Mouse (Mus musculus) embryonic facial prominence, embryonic 12.5 days (tissue): ENCODE results near the gene Xrcc5. TPM values are rescaled to one million over a fixed set of nuclear protein-coding genes. Genes with fewer than 3 reads are reported as not detected.

Source experiments
- ATAC-seq: fragments of 200-750 bp; cut with Nextera tagmentation; 2 replicates; pipeline ENCODE4 v1.8.0; 2017; ENCODE audit not compliant: insufficient number of reproducible peaks, insufficient read depth, low FRiP score, low TSS enrichment
- H3K27ac ChIP-seq: fragments of 300-500 bp; sonication (generic); 2 replicates; pipeline ENCODE4 v1.5.1; 2016; ENCODE audit warnings: mild to moderate bottlenecking
- H3K27me3 ChIP-seq: fragments of 300-500 bp; sonication (generic); 2 replicates; pipeline ENCODE4 v1.6.1; 2016; ENCODE audit warnings: mild to moderate bottlenecking, moderate library complexity
- H3K36me3 ChIP-seq: fragments of 300-500 bp; sonication (generic); 2 replicates; pipeline ENCODE4 v1.6.1; 2016; ENCODE audit warnings: mild to moderate bottlenecking
- H3K4me1 ChIP-seq: fragments of 300-500 bp; sonication (generic); 2 replicates; pipeline ENCODE4 v1.6.1; 2016
- H3K4me2 ChIP-seq: fragments of 300-500 bp; sonication (generic); replicated peaks from 2 replicates; pipeline ENCODE4 v1.6.1; 2016; ENCODE audit warnings: mild to moderate bottlenecking, moderate library complexity
- H3K4me3 ChIP-seq: fragments of 300-500 bp; sonication (generic); 2 replicates; pipeline ENCODE4 v1.5.1; 2016; ENCODE audit warnings: mild to moderate bottlenecking
- H3K9ac ChIP-seq: fragments of 300-500 bp; sonication (generic); 2 replicates; pipeline ENCODE4 v1.6.1; 2016; ENCODE audit warnings: mild to moderate bottlenecking, moderate library complexity
- H3K9me3 ChIP-seq: fragments of 300-500 bp; sonication (generic); 2 replicates; pipeline ENCODE4 v1.6.1; 2016; ENCODE audit warnings: mild to moderate bottlenecking, moderate library complexity
- WGBS: fragments of 180-500 bp; shearing (Covaris S2); methylation state at CpG from one replicate; pipeline ENCODE4 v1.1.7; 2016; 5-methylcytosine and 5-hydroxymethylcytosine counted together
- polyA plus RNA-seq: library from polyadenylated mRNA; unstranded; fragments of >200 nt; fragmentation: Nextera tagmentation; extraction: Ambion mirVana; gene quantifications from 2 replicates; pipeline ENCODE4 v1.2.1, GENCODE M21; 2016

Gene Xrcc5
- polyA plus RNA-seq, 1 experiment from 2014 or later: 60.2 TPM

DNA sequence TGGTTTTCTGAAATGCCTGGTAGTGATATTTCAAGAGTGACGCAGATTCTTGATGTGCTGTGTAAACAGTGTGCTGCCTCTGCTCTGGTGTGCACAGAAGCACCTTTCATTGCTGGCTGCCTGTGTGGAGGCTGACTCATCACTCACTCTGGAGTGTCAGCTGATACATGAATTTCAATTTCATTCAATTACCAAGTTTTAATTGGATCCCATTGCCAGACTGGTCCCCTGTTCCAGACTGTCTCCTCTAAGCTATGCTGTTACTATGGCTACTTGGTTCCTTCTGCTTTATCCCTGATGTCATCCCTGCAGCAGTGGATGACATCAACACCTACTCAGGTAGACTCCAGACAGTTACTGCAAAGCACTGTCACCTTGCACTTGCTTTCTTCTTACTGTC is 65.3 kb downstream of the Xrcc5 start:
- WGBS: 88% methylated on average over 1 of the region's 1 CpGs

DNA sequence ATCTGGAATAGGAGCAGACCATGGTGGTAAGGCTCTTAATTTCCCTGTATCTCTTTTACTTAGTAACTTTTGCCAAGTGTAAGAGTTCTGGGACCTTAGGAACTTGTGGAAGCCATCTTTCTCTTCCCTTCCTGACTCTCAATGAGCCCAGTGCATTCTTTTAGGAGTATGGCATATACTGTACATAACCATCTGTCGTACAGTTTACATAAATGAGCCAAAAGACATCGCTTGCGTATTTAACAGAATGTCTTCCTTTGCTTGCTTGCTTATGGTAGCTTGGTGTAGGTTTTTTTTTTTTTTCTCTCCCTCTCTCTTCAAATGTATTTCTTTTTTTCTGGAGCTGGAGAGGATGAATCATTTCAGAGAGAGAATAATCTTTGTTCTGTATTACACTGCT is 65.7 kb downstream of the Xrcc5 start:
- Histone ChIP-seq H3K9me3 (no peaks in the 10 kb centered on the region), H3K27ac (no peak overlapping the region), H3K4me2 (no peak overlapping the region), H3K27me3 (no peaks in the 10 kb centered on the region), H3K36me3 (peaks cover 9% of the 10 kb centered on the region; the same call in 1 of the 2 replicates), H3K4me1 (no peaks in the 10 kb centered on the region), H3K9ac (no peak overlapping the region), H3K4me3 (no peak overlapping the region)
- 96% methylated on average over 3 of the region's 3 CpGs for WGBS
- ATAC-seq: no peak

More for the DNA sequence above, 65.3 kb downstream of the Xrcc5 start:
- H3K4me2 ChIP-seq: no peak overlapping the region
- H3K4me1 ChIP-seq: no peaks in the 10 kb centered on the region
- ATAC-seq: no peak
- H3K27ac ChIP-seq: no peak overlapping the region
- H3K9ac ChIP-seq: no peak overlapping the region
- H3K36me3 ChIP-seq: peaks cover 9% of the 10 kb centered on the region; the same call in 1 of the 2 replicates
- no peaks in the 10 kb centered on the region for H3K9me3 ChIP-seq
- H3K27me3 ChIP-seq: no peaks in the 10 kb centered on the region
- H3K4me3 ChIP-seq: no peak overlapping the region

DNA sequence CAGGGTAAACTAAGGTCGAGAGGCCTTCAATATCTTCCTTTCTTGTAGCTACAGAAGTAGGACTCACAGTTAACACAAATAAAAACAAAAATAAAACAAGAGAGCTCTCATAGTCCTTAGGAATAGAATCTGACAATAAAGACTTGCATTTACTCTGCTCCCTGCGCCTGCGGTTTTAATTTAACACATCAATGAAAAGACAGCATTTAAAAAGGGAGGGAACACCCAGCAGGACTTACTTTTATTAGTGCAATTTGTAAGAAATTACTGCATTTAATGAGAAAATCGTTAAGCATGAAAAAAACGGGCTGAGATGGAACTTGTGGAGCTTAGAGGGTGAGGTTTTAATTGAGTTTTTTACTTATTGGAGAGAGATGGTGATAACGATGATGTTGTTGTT is 66.4 kb downstream of the Xrcc5 start:
- ATAC-seq: no peak
- WGBS: 79% methylated on average over 6 of the region's 6 CpGs
- H3K9ac ChIP-seq: no peak overlapping the region
- no peak overlapping the region for H3K4me3 ChIP-seq
- peaks cover 9% of the 10 kb centered on the region; the same call in 1 of the 2 replicates for H3K36me3 ChIP-seq
- H3K4me2 ChIP-seq: no peak overlapping the region
- no peak overlapping the region for H3K27ac ChIP-seq
- no peaks in the 10 kb centered on the region for H3K27me3 ChIP-seq
- no peaks in the 10 kb centered on the region for H3K4me1 ChIP-seq
- H3K9me3 ChIP-seq: no peaks in the 10 kb centered on the region

DNA sequence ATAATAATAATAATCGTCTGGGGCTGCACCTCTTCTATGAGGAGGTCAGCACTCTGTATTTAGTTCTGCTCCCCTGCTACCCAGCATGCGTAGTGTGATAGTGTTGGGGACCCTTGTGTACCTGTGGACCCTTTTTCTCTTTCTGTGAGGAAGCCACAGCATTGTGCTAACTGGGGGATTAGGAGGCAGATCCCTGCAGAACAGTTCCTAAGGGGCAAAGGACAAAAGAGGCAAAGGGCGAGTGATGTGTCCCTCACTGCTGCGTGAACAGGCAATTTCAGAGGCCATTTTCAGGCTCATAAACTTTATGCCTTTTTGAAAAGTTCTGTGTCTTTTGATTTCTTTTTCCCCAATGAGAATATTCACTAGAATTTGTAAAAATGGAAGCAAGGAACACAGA is 66.8 kb downstream of the Xrcc5 start:
- Histone ChIP-seq H3K36me3 (peaks cover 9% of the 10 kb centered on the region; the same call in 1 of the 2 replicates), H3K4me3 (no peak overlapping the region), H3K27me3 (no peaks in the 10 kb centered on the region), H3K9ac (no peak overlapping the region), H3K4me2 (no peak overlapping the region), H3K27ac (no peak overlapping the region), H3K9me3 (no peaks in the 10 kb centered on the region), H3K4me1 (no peaks in the 10 kb centered on the region)
- ATAC-seq: no peak
- 78% methylated on average over 4 of the region's 4 CpGs for WGBS

DNA sequence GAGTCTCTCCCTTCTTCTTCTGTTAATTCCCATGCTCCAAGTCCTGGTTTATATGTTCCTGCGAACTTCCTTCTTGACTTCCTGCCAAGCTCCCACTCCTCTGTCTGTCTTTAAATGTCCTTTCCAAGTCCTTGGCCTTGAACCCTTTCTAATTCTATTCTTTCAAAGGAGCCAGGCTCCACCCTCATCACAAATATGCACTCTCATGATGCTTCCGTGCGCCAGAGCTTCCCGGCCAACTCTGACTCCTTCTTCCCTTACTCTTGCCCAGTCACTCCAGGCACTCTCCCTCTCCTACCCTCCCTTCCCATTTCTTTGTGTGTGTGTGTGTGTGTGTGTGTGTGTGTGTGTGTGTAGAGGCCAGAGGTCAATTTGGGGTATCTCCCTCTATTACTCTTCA is 70.9 kb downstream of the Xrcc5 start:
- H3K4me1 ChIP-seq: no peaks in the 10 kb centered on the region
- 93% methylated on average over 4 of the region's 4 CpGs for WGBS
- H3K27ac ChIP-seq: no peak overlapping the region
- H3K27me3 ChIP-seq: no peaks in the 10 kb centered on the region
- H3K9me3 ChIP-seq: no peaks in the 10 kb centered on the region
- no peak overlapping the region for H3K4me2 ChIP-seq
- no peak overlapping the region for H3K9ac ChIP-seq
- no peak for ATAC-seq
- H3K36me3 ChIP-seq: 0 out of 2 replicates have a peak, but pooled peaks cover 8% of the 10 kb centered on the region
- no peak overlapping the region for H3K4me3 ChIP-seq

DNA sequence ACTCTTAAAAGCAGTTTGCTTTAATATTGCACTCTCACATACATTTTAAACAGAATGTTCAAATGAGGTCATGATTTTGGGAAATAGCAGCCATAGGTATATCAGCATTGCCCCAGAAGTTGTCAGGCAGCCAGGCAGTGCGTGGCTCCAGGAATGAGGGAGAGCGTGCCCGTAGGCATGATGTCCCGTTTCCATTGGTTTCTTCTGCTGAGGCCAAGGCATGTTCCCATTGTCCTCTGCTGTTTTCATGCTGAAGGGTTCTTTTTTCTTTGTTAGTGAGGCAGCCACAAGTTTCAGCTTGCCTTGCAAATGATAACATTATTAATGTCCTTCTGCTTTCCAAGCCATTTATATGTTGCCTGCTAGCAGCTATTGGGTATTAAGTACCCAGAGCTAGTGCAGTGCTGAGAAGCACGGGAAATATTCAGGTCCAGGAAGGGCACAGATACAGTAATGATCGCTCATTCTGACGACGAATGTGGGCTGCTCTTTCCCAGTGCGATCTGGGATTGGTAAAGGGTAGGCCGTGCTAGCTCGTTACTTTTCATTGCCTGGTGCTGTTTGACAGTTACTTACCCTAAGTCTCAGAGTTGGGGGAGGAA is 72.6 kb downstream of the Xrcc5 start:
- peaks cover 15% of the 10 kb centered on the region; the same call in 1 of the 2 replicates for H3K36me3 ChIP-seq
- no peak overlapping the region for H3K4me2 ChIP-seq
- H3K27me3 ChIP-seq: no peaks in the 10 kb centered on the region
- H3K4me3 ChIP-seq: no peak overlapping the region
- no peaks in the 10 kb centered on the region for H3K9me3 ChIP-seq
- no peak overlapping the region for H3K9ac ChIP-seq
- H3K27ac ChIP-seq: no peak overlapping the region
- WGBS: 96% methylated on average over 11 of the region's 11 CpGs
- ATAC-seq: no peak
- H3K4me1 ChIP-seq: no peaks in the 10 kb centered on the region

DNA sequence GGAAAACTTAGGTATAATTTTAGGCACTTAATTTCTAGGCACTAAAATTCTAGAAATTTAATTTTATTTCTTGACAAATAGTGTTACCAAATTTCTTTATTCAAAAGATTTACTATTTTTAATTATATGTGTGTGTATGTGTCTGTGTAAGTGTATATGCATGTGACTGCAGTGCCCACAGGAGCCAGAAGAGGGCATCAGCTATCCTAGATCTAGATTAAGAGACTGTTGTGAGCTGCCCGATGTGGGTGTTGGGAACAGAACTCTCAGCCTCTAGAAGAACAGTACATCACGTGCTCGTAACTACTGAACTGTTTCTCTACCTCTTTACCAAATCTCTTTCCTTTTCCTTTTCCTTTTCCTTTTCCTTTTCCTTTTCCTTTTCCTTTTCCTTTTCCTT is 73.3 kb downstream of the Xrcc5 start:
- no peak overlapping the region for H3K4me2 ChIP-seq
- ATAC-seq: no peak
- 91% methylated on average over 3 of the region's 3 CpGs for WGBS

DNA sequence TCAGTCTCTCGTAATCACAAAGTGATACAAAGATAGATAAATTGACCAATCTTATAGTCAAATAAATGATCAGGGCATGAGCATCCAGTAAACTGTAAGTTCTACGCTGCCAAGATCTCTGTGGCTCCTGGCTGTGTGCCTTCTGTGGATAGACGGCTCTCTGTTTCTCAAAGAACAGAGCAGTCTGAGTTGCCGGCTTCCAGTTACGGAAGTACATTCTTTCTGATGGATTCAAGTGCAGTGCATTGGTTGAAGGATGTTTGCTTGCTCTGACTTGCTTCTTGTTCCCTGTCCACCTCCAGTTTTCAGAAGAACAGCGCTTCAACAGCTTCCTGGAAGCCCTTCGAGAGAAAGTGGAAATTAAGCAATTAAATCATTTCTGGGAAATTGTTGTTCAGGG is 75.8 kb downstream of the Xrcc5 start:
- ATAC-seq: no peak
- no peak overlapping the region for H3K4me3 ChIP-seq
- WGBS: 89% methylated on average over 7 of the region's 7 CpGs
- H3K27ac ChIP-seq: no peak overlapping the region
- H3K36me3 ChIP-seq: peaks cover 15% of the 10 kb centered on the region; the same call in 1 of the 2 replicates
- no peaks in the 10 kb centered on the region for H3K4me1 ChIP-seq
- H3K9ac ChIP-seq: no peak overlapping the region
- H3K4me2 ChIP-seq: no peak overlapping the region
- H3K27me3 ChIP-seq: no peaks in the 10 kb centered on the region
- H3K9me3 ChIP-seq: no peaks in the 10 kb centered on the region

More for the DNA sequence above, 73.3 kb downstream of the Xrcc5 start:
- Histone ChIP-seq H3K9ac (no peak overlapping the region), H3K27ac (no peak overlapping the region), H3K36me3 (peaks cover 15% of the 10 kb centered on the region; the same call in 1 of the 2 replicates), H3K9me3 (no peaks in the 10 kb centered on the region), H3K4me3 (no peak overlapping the region), H3K27me3 (no peaks in the 10 kb centered on the region), H3K4me1 (no peaks in the 10 kb centered on the region)

DNA sequence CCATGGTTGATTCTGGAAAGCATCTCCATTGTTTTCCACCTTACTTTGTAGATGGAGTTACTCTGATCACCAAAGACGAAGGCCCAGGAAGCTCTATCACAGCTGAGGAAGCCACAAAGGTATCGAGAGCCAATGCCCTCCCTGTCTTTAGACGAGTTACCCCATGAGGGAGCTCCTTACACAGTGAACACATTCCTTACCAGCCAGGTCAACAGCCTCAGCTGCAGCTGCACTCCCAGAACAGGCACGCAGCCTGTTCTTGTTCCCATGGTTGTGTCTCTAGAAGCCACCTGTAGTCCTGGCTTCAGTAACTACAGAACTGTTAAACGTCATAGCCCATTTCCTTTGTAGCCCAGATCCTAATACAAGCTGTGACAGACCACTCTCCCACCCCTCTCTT is 76.4 kb downstream of the Xrcc5 start:
- Histone ChIP-seq H3K27me3 (no peaks in the 10 kb centered on the region), H3K4me1 (no peaks in the 10 kb centered on the region), H3K9me3 (no peaks in the 10 kb centered on the region), H3K9ac (no peak overlapping the region), H3K36me3 (peaks cover 15% of the 10 kb centered on the region; the same call in 1 of the 2 replicates), H3K27ac (no peak overlapping the region), H3K4me2 (no peak overlapping the region), H3K4me3 (no peak overlapping the region)
- no peak for ATAC-seq
- WGBS: 74% methylated on average over 5 of the region's 5 CpGs

DNA sequence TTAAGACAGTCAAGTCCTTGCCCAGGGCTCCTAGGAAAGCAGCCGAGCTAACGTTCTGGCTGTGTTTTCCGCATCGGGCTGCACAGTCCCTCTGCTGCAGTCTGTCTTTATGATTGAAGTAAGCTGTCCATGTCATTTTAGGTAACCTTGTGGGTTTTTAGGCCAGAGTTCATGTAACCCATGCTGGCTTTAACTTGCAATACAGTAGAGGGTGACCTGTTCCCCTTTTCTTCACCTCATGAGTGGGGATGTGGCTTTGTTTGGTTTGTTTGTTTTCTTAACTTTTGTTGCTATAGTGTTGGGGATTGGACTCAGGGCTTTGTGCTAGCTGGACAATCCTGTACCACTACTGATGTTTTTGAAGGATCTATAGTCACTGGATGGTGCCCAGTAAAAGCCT is 83.2 kb downstream of the Xrcc5 start:
- Histone ChIP-seq H3K27ac (no peak overlapping the region), H3K9ac (no peak overlapping the region), H3K4me1 (0 out of 2 replicates have a peak, but pooled peaks cover 5% of the 10 kb centered on the region), H3K36me3 (peaks cover 6% of the 10 kb centered on the region; the same call in 1 of the 2 replicates), H3K4me3 (no peak overlapping the region), H3K4me2 (no peak overlapping the region), H3K27me3 (no peaks in the 10 kb centered on the region), H3K9me3 (no peaks in the 10 kb centered on the region)
- 70% methylated on average over 4 of the region's 4 CpGs for WGBS
- ATAC-seq: no peak

DNA sequence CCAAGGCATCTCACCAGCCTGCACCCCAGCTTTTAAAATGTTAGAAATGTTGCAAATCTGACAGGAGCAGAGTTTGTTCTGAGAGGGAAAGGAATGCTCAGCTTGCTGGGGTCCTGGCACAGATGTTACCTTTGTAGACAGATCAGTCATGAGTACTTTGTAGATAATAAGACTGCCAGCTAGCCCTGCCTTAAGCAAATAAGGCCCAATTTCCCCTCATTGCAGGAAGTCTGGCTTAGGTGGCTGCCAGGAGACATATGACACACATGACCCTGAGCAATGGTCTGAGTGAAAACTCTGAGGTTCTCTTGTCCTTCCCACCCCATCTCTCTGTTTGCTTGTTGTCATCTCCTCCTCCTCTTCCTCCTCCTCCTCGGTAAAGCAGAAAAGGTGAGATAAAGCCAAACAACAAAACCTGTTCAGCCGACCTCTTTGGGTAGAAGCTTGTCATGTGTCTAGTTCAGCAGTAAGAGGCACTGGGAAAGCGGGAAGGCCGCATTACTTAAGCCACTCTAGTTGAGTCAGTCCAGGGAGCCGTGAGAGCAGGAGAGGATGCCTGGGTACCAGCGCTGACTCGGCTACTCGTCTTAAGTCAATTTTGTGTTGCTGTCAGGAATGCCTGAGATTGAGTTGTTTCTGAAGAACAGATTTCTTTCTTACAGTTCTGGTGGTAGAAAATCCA is 92.6 kb downstream of the Xrcc5 start:
- H3K4me2 ChIP-seq: no peak overlapping the region
- no peak overlapping the region for H3K4me3 ChIP-seq
- peaks cover 17% of the 10 kb centered on the region for H3K36me3 ChIP-seq
- H3K27ac ChIP-seq: no peak overlapping the region
- no peaks in the 10 kb centered on the region for H3K4me1 ChIP-seq
- H3K9me3 ChIP-seq: no peaks in the 10 kb centered on the region
- H3K27me3 ChIP-seq: no peaks in the 10 kb centered on the region
- ATAC-seq: no peak
- WGBS: 85% methylated on average over 8 of the region's 8 CpGs
- no peak overlapping the region for H3K9ac ChIP-seq

DNA sequence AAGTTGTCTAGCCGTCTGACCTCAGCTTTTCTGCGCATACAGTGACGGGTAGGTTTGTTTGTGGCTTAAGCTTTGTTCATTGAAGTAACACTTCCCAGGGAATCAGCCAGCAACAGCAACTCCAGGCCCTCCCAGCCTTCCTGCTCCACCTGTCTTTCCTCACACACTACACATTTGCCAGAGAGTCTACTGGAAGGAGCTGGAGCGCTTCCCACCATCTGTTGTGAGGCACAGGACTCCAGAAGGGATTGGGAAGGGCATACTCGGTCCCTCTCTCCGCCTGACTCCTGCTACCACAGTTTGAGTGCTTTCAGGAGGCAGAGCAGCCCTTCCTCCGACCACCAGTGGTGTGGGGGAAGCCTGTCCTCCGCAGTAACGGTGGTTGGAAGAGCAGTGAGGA is 93.4 kb downstream of the Xrcc5 start:
- Histone ChIP-seq H3K9ac (no peak overlapping the region), H3K4me3 (no peak overlapping the region), H3K4me2 (no peak overlapping the region), H3K9me3 (no peaks in the 10 kb centered on the region), H3K27me3 (no peaks in the 10 kb centered on the region), H3K27ac (no peak overlapping the region), H3K4me1 (no peaks in the 10 kb centered on the region), H3K36me3 (peaks cover 9% of the 10 kb centered on the region)
- ATAC-seq: no peak
- WGBS: 87% methylated on average over 9 of the region's 9 CpGs
